Mouse (Mus musculus): ENCODE data around the gene Catsper2. TPM values are rescaled to one million over a fixed set of nuclear protein-coding genes. Genes with fewer than 3 reads are reported as not detected.

The Catsper2 gene
- polyA plus RNA-seq, 1 experiment: 2.8 TPM

- H3K27ac ChIP-seq (ENCODE audit: insufficient read depth, low read length): no peak overlapping the region
- no peak for TF ChIP-seq POLR2A (IDR thresholded peaks at IDR 0.05; ENCODE audit: low read depth, low read length)
- TF ChIP-seq CTCF (IDR thresholded peaks at IDR 0.05; ENCODE audit: borderline replicate concordance, insufficient read depth, low read length): no peak
Observed at GRCm38 (mm10) chr2:121440834-121441605, 27.4 kb upstream of the Catsper2 start.

GRCm38 (mm10) chr2:121439746-121440145 is 26.2 kb upstream of the Catsper2 start:
- H3K4me3 ChIP-seq (ENCODE audit: insufficient read depth, low read length): no peak overlapping the region
- peaks cover 3% of the 10 kb centered on the region; the same call in 1 of the 2 replicates for H3K4me1 ChIP-seq (ENCODE audit: control insufficient read depth, insufficient read depth, low read length)
- TF ChIP-seq CTCF (IDR thresholded peaks at IDR 0.05; ENCODE audit: borderline replicate concordance, insufficient read depth, low read length): no peak
- no peak for TF ChIP-seq POLR2A (IDR thresholded peaks at IDR 0.05; ENCODE audit: low read depth, low read length)
- H3K27ac ChIP-seq (ENCODE audit: insufficient read depth, low read length): no peak overlapping the region

More at GRCm38 (mm10) chr2:121440834-121441605, 27.4 kb upstream of the Catsper2 start:
- Histone ChIP-seq H3K4me3 (ENCODE audit: insufficient read depth, low read length) (no peak overlapping the region), H3K4me1 (ENCODE audit: control insufficient read depth, insufficient read depth, low read length) (peaks cover 3% of the 10 kb centered on the region; the same call in 1 of the 2 replicates)

- H3K4me3 ChIP-seq (ENCODE audit: insufficient read depth, low read length): no peak overlapping the region
- H3K27ac ChIP-seq (ENCODE audit: insufficient read depth, low read length): no peak overlapping the region
- no peaks in the 10 kb centered on the region for H3K4me1 ChIP-seq (ENCODE audit: control insufficient read depth, insufficient read depth, low read length)
- TF ChIP-seq POLR2A (IDR thresholded peaks at IDR 0.05; ENCODE audit: low read depth, low read length): no peak
- no peak for TF ChIP-seq CTCF (IDR thresholded peaks at IDR 0.05; ENCODE audit: borderline replicate concordance, insufficient read depth, low read length)
Observed at GRCm38 (mm10) chr2:121434854-121435253, 21.3 kb upstream of the Catsper2 start.

GRCm38 (mm10) chr2:121425890-121426289 is 12.3 kb upstream of the Catsper2 start:
- H3K4me1 ChIP-seq (ENCODE audit: control insufficient read depth, insufficient read depth, low read length): no peaks in the 10 kb centered on the region
- TF ChIP-seq POLR2A (IDR thresholded peaks at IDR 0.05; ENCODE audit: low read depth, low read length) (no peak), CTCF (IDR thresholded peaks at IDR 0.05; ENCODE audit: borderline replicate concordance, insufficient read depth, low read length) (no peak)
- no peak overlapping the region for H3K4me3 ChIP-seq (ENCODE audit: insufficient read depth, low read length)
- no peak overlapping the region for H3K27ac ChIP-seq (ENCODE audit: insufficient read depth, low read length)

- 0 out of 2 replicates have a peak, but pooled peaks cover 4% of the 10 kb centered on the region for H3K4me1 ChIP-seq (ENCODE audit: control insufficient read depth, insufficient read depth, low read length)
- no peak overlapping the region for H3K4me3 ChIP-seq (ENCODE audit: insufficient read depth, low read length)
- no peak for TF ChIP-seq POLR2A (IDR thresholded peaks at IDR 0.05; ENCODE audit: low read depth, low read length)
- no peak for TF ChIP-seq CTCF (IDR thresholded peaks at IDR 0.05; ENCODE audit: borderline replicate concordance, insufficient read depth, low read length)
- H3K27ac ChIP-seq (ENCODE audit: insufficient read depth, low read length): no peak overlapping the region
Observed at GRCm38 (mm10) chr2:121423166-121423565, 9.6 kb upstream of the Catsper2 start.

- no peak overlapping the region for H3K27ac ChIP-seq (ENCODE audit: insufficient read depth, low read length)
- TF ChIP-seq POLR2A (IDR thresholded peaks at IDR 0.05; ENCODE audit: low read depth, low read length): no peak
- no peak for TF ChIP-seq CTCF (IDR thresholded peaks at IDR 0.05; ENCODE audit: borderline replicate concordance, insufficient read depth, low read length)
- peaks cover 8% of the 10 kb centered on the region for H3K4me1 ChIP-seq (ENCODE audit: control insufficient read depth, insufficient read depth, low read length)
- H3K4me3 ChIP-seq (ENCODE audit: insufficient read depth, low read length): no peak overlapping the region
Observed at GRCm38 (mm10) chr2:121418476-121418875, 4.9 kb upstream of the Catsper2 start.

GRCm38 (mm10) chr2:121416356-121416755 is 2.8 kb upstream of the Catsper2 start:
- no peak for TF ChIP-seq CTCF (IDR thresholded peaks at IDR 0.05; ENCODE audit: borderline replicate concordance, insufficient read depth, low read length)
- no peak for TF ChIP-seq POLR2A (IDR thresholded peaks at IDR 0.05; ENCODE audit: low read depth, low read length)
- Histone ChIP-seq H3K27ac (ENCODE audit: insufficient read depth, low read length) (no peak overlapping the region), H3K4me3 (ENCODE audit: insufficient read depth, low read length) (peak overlapping the region; percentile 83), H3K4me1 (ENCODE audit: control insufficient read depth, insufficient read depth, low read length) (peaks cover 8% of the 10 kb centered on the region)

- Histone ChIP-seq H3K27ac (ENCODE audit: insufficient read depth, low read length) (no peak overlapping the region), H3K4me1 (ENCODE audit: control insufficient read depth, insufficient read depth, low read length) (peaks cover 8% of the 10 kb centered on the region), H3K4me3 (ENCODE audit: insufficient read depth, low read length) (peak overlapping the region; percentile 83)
- TF ChIP-seq POLR2A (IDR thresholded peaks at IDR 0.05; ENCODE audit: low read depth, low read length) (no peak), CTCF (IDR thresholded peaks at IDR 0.05; ENCODE audit: borderline replicate concordance, insufficient read depth, low read length) (no peak)
Observed at GRCm38 (mm10) chr2:121415591-121415990, 2.0 kb upstream of the Catsper2 start.

GRCm38 (mm10) chr2:121415103-121415502 is 1.5 kb upstream of the Catsper2 start:
- peak overlapping the region; percentile 83 for H3K4me3 ChIP-seq (ENCODE audit: insufficient read depth, low read length)
- peaks cover 8% of the 10 kb centered on the region for H3K4me1 ChIP-seq (ENCODE audit: control insufficient read depth, insufficient read depth, low read length)
- no peak for TF ChIP-seq POLR2A (IDR thresholded peaks at IDR 0.05; ENCODE audit: low read depth, low read length)
- no peak for TF ChIP-seq CTCF (IDR thresholded peaks at IDR 0.05; ENCODE audit: borderline replicate concordance, insufficient read depth, low read length)
- no peak overlapping the region for H3K27ac ChIP-seq (ENCODE audit: insufficient read depth, low read length)

- Histone ChIP-seq H3K4me1 (ENCODE audit: control insufficient read depth, insufficient read depth, low read length) (peaks cover 8% of the 10 kb centered on the region), H3K27ac (ENCODE audit: insufficient read depth, low read length) (peak overlapping the region; percentile 94), H3K4me3 (ENCODE audit: insufficient read depth, low read length) (peak overlapping the region; percentile 83)
- no peak for TF ChIP-seq POLR2A (IDR thresholded peaks at IDR 0.05; ENCODE audit: low read depth, low read length)
- no peak for TF ChIP-seq CTCF (IDR thresholded peaks at IDR 0.05; ENCODE audit: borderline replicate concordance, insufficient read depth, low read length)
Observed at GRCm38 (mm10) chr2:121414139-121414685, 620 bp upstream of the Catsper2 start.
